Mouse (Mus musculus) olfactory bulb, adult 2 months (tissue): Measurements from ENCODE around the gene Pnn.

Source experiments
- CTCF ChIP-seq: fragments of 200-500 bp; IDR thresholded peaks from 2 replicates; pipeline ENCODE4 v1.5.1; 2012; ENCODE audit warnings: low read depth, mild to moderate bottlenecking, low read length, moderate library complexity; ENCODE audit not compliant: insufficient read depth
- POLR2A ChIP-seq: fragments of 200-500 bp; IDR thresholded peaks from 2 replicates; pipeline ENCODE4 v1.6.1; 2012; ENCODE audit warnings: mild to moderate bottlenecking, low read depth, low read length, moderate library complexity; ENCODE audit not compliant: insufficient read depth

GRCm38 (mm10) chr12:59084446-59084845 is 17.8 kb downstream of the Pnn start:
- no peak for TF ChIP-seq CTCF
- TF ChIP-seq POLR2A: no peak
